Mouse (Mus musculus): ENCODE data around the gene Adipor1.

Gene Adipor1

GRCm38 (mm10) chr1:134415168-134415831 is at the start of gene Adipor1:
Adipor1 (plus strand) TSS chr1:134415378.
- CTCF ChIA-PET = no interaction called here

- CTCF ChIA-PET = no interaction called here
These were observed 49.7 kb upstream of the Adipor1 start for GRCm38 (mm10) chr1:134365491-134365890.

- CTCF ChIA-PET = interaction anchor here (0.5 to 0.9 kb wide), 2 partner anchors 109 to 199 kb away, joined by 3 read pairs; no protein-coding TSS in a partner anchor
These were observed 46.3 kb upstream of the Adipor1 start for GRCm38 (mm10) chr1:134368777-134369337.

GRCm38 (mm10) chr1:134374124-134374523 is 41.1 kb upstream of the Adipor1 start:
- CTCF ChIA-PET = no interaction called here

GRCm38 (mm10) chr1:134381051-134381450 is 34.1 kb upstream of the Adipor1 start:
- CTCF ChIA-PET = no interaction called here

GRCm38 (mm10) chr1:134381795-134382625 is 33.2 kb upstream of the Adipor1 start:
- CTCF ChIA-PET = no interaction called here

GRCm38 (mm10) chr1:134384581-134384980 is 30.6 kb upstream of the Adipor1 start:
- CTCF ChIA-PET = no interaction called here

GRCm38 (mm10) chr1:134385176-134385575 is 30.0 kb upstream of the Adipor1 start:
- CTCF ChIA-PET = no interaction called here

GRCm38 (mm10) chr1:134385666-134386065 is 29.5 kb upstream of the Adipor1 start, which contains the start of gene 4933406M09Rik:
4933406M09Rik (plus strand) TSS chr1:134385940.
- CTCF ChIA-PET = no interaction called here

GRCm38 (mm10) chr1:134393827-134394226 is 21.4 kb upstream of the Adipor1 start:
- CTCF ChIA-PET = no interaction called here

- CTCF ChIA-PET = no interaction called here
These were observed 17.0 kb upstream of the Adipor1 start for GRCm38 (mm10) chr1:134398210-134398609.

- CTCF ChIA-PET = no interaction called here
These were observed 15.4 kb upstream of the Adipor1 start for GRCm38 (mm10) chr1:134399735-134400134.

- CTCF ChIA-PET = interaction anchor here (0.6 kb wide), 1 partner anchor 18 kb away, joined by 3 read pairs; no protein-coding TSS in a partner anchor
These were observed 9.4 kb upstream of the Adipor1 start, which contains the start of gene Cyb5r1 for GRCm38 (mm10) chr1:134405509-134406413. Cyb5r1 (plus strand) TSS chr1:134405559.

- CTCF ChIA-PET = no interaction called here
These were observed 8.8 kb upstream of the Adipor1 start for GRCm38 (mm10) chr1:134406414-134406771.

- CTCF ChIA-PET = no interaction called here
These were observed 7.1 kb upstream of the Adipor1 start for GRCm38 (mm10) chr1:134408080-134408479.

- CTCF ChIA-PET = interaction anchor here (0.6 kb wide), 1 partner anchor 760 kb away, joined by 4 read pairs; no protein-coding TSS in a partner anchor
These were observed 3.2 kb upstream of the Adipor1 start for GRCm38 (mm10) chr1:134411706-134412629.

GRCm38 (mm10) chr1:134414038-134414437 is 1.1 kb upstream of the Adipor1 start:
- CTCF ChIA-PET = no interaction called here

GRCm38 (mm10) chr1:134414501-134415167 is 544 bp upstream of the Adipor1 start:
- CTCF ChIA-PET = no interaction called here

GRCm38 (mm10) chr1:134418414-134418975 is 3.3 kb downstream of the Adipor1 start:
- CTCF ChIA-PET = no interaction called here

GRCm38 (mm10) chr1:134419176-134419575 is 4.0 kb downstream of the Adipor1 start:
- CTCF ChIA-PET = no interaction called here

Data from spleen, embryonic (tissue).